18 mouse cellular contexts compared by ENCODE assay signal in the genomic region with DNA sequence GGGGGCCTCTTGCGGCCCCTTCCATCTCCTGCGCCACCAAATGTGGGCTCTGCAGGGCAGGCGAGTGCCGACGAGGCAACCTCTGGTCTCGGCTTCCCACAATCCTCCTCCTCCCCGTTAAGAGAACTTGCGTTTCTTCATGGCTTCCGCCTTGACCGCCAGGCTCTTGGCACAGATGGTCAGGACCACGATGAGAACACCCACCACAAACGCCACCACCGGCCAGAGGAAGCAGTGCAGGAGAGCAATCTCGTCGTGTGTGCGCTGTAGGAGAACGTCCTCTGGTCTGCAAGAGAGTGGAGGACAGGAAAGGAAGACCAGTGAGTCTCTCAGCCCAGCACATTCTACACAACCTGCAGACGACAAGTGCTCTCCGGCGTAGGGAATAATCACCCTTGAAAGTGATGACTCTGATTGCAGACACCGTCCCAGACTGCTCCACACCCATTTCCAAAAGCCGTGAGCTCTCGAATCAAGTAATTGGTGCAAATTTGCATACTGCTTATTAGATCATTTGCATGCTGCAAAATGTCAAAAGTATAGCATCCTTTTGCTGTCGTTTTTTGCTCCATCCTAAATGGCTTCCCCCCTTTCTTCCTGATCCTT. TPM values are rescaled to one million over a fixed set of nuclear protein-coding genes. Genes with fewer than 3 reads are reported as not detected.
A peak's percentile ranks its signal among the peaks of the same experiment; 100 is the strongest.
DNase-seq lines count a peak whose midpoint lies in the region; ATAC-seq and TF ChIP-seq lines count a peak whose summit lies in the region.
"Had no signal": no experiment of that assay in that cellular context is flagged by ENCODE, and none has a peak within 500 bp of the region (broad histone marks: within the 10 kb centered on the region; RNA-seq: fewer than 3 reads in every experiment).

No protein-coding gene starts in this region.

- 55% methylated on average over 24 of the region's 24 CpGs for WGBS in heart, embryonic 11.5 days (ENCODE audit: insufficient replicate concordance)
- WGBS in hindbrain, postnatal 0 days = 79% methylated on average over 24 of the region's 24 CpGs
- WGBS in hindbrain, embryonic 12.5 days = 71% methylated on average over 24 of the region's 24 CpGs

- H3K4me2 ChIP-seq in heart, embryonic 11.5 days = peak overlapping the region; percentile 24; the same call in 1 of the 2 replicates
- H3K4me2 ChIP-seq in hindbrain, postnatal 0 days (ENCODE audit: low read depth, low read length) = no peak overlapping the region
- H3K4me2 ChIP-seq in hindbrain, embryonic 12.5 days (replicated peaks) = no peak overlapping the region
- H3K4me2 ChIP-seq: embryonic facial prominence, embryonic 12.5 days; limb, embryonic 15.5 days; midbrain, embryonic 11.5 days had no signal

- H3K4me1 ChIP-seq in heart, embryonic 11.5 days (ENCODE audit: control insufficient read depth, insufficient read depth, low read length) = no peaks in the 10 kb centered on the region
- H3K4me1 ChIP-seq in hindbrain, postnatal 0 days (ENCODE audit: insufficient read depth, low read length) = 0 out of 2 replicates have a peak, but pooled peaks cover 4% of the 10 kb centered on the region
- H3K4me1 ChIP-seq in hindbrain, embryonic 12.5 days = peaks cover 6% of the 10 kb centered on the region; the same call in 1 of the 2 replicates
- H3K4me1 ChIP-seq in E14TG2a.4 (replicated peaks; ENCODE audit: low read depth, low read length) = peaks cover 23% of the 10 kb centered on the region
- H3K4me1 ChIP-seq: embryonic facial prominence, embryonic 12.5 days; limb, embryonic 15.5 days had no signal

- no peaks in the 10 kb centered on the region for H3K36me3 ChIP-seq in heart, embryonic 11.5 days (ENCODE audit: control insufficient read depth, insufficient read depth, low read length)
- no peaks in the 10 kb centered on the region for H3K36me3 ChIP-seq in hindbrain, postnatal 0 days (ENCODE audit: insufficient read depth, low read length)
- no peaks in the 10 kb centered on the region for H3K36me3 ChIP-seq in hindbrain, embryonic 12.5 days
- no peaks in the 10 kb centered on the region for H3K36me3 ChIP-seq in E14TG2a.4 (ENCODE audit: insufficient read depth, low read length)
- H3K36me3 ChIP-seq: limb, embryonic 15.5 days had no signal

- no peak for DNase-seq in heart, adult 11 months
- no peak for DNase-seq in hindbrain, postnatal 0 days (ENCODE audit: low spot score)
- DNase-seq in ZHBTc4 (ENCODE audit: low read depth, low spot score) = peak; percentile 73
- no peak for DNase-seq in urinary bladder, postnatal 25 days (ENCODE audit: low spot score)
- DNase-seq: adrenal gland, postnatal 10 days; B cell, adult 2 months; cerebellum, adult 2 months; kidney, adult 11 months; kidney, postnatal 14 days had no signal

- ATAC-seq in heart, embryonic 11.5 days (replicated peaks; ENCODE audit: insufficient number of reproducible peaks, low FRiP score, low TSS enrichment) = no peak
- no peak for ATAC-seq in hindbrain, postnatal 0 days
- no peak for ATAC-seq in hindbrain, embryonic 12.5 days (ENCODE audit: low FRiP score)

- no peaks in the 10 kb centered on the region for H3K27me3 ChIP-seq in heart, embryonic 11.5 days (ENCODE audit: control insufficient read depth, insufficient read depth, low read length)
- no peaks in the 10 kb centered on the region for H3K27me3 ChIP-seq in hindbrain, postnatal 0 days (ENCODE audit: insufficient read depth, low read length)
- no peaks in the 10 kb centered on the region for H3K27me3 ChIP-seq in hindbrain, embryonic 12.5 days
- H3K27me3 ChIP-seq in E14TG2a.4 (ENCODE audit: insufficient read depth, low read length) = peaks cover 42% of the 10 kb centered on the region
- H3K27me3 ChIP-seq: embryonic facial prominence, embryonic 12.5 days; limb, embryonic 15.5 days had no signal

- TF ChIP-seq CTCF in hindbrain, postnatal 0 days (IDR thresholded peaks at IDR 0.05; ENCODE audit: low read depth) = 0 out of 2 replicates have a peak, but pooled peaks have one; percentile 9
- TF ChIP-seq CTCF in E14TG2a.4 (conservative IDR thresholded peaks at IDR 0.05; ENCODE audit: low read length) = peak; percentile 33

- no peak overlapping the region for H3K27ac ChIP-seq in heart, embryonic 11.5 days (ENCODE audit: low read depth, low read length)
- no peak overlapping the region for H3K27ac ChIP-seq in hindbrain, postnatal 0 days
- no peak overlapping the region for H3K27ac ChIP-seq in hindbrain, embryonic 12.5 days
- H3K27ac ChIP-seq: embryonic facial prominence, embryonic 12.5 days; limb, embryonic 15.5 days had no signal

- no peak overlapping the region for H3K4me3 ChIP-seq in heart, embryonic 11.5 days (ENCODE audit: low read depth, low read length)
- no peak overlapping the region for H3K4me3 ChIP-seq in hindbrain, postnatal 0 days (ENCODE audit: low read length)
- no peak overlapping the region for H3K4me3 ChIP-seq in hindbrain, embryonic 12.5 days
- peak overlapping the region; percentile 52 for H3K4me3 ChIP-seq in E14TG2a.4 (replicated peaks; ENCODE audit: low read length)
- H3K4me3 ChIP-seq: embryonic facial prominence, embryonic 12.5 days; limb, embryonic 15.5 days; myocyte had no signal

- H3K9me3 ChIP-seq in heart, embryonic 11.5 days (replicated peaks; ENCODE audit: control insufficient read depth, low read length) = no peaks in the 10 kb centered on the region; the same call in 1 of the 2 replicates
- H3K9me3 ChIP-seq in hindbrain, postnatal 0 days (ENCODE audit: low read length) = no peaks in the 10 kb centered on the region
- H3K9me3 ChIP-seq in hindbrain, embryonic 12.5 days (replicated peaks) = 0 out of 2 replicates have a peak, but pooled peaks cover 6% of the 10 kb centered on the region
- H3K9me3 ChIP-seq in E14TG2a.4 (ENCODE audit: low read length) = peaks cover 7% of the 10 kb centered on the region; the same call in 1 of the 2 replicates
- H3K9me3 ChIP-seq: embryonic facial prominence, embryonic 12.5 days; limb, embryonic 15.5 days had no signal

- no peak overlapping the region for H3K9ac ChIP-seq in heart, embryonic 11.5 days (ENCODE audit: low read depth, low read length)
- no peak overlapping the region for H3K9ac ChIP-seq in hindbrain, postnatal 0 days (replicated peaks; ENCODE audit: low read length)
- H3K9ac ChIP-seq in hindbrain, embryonic 12.5 days = no peak overlapping the region
- H3K9ac ChIP-seq: embryonic facial prominence, embryonic 12.5 days; limb, embryonic 15.5 days had no signal

RNA-seq across cellular contexts. Expression of a gene that starts 55.5 kb away (rescaled TPM):
- polyA plus RNA-seq in heart, embryonic 11.5 days (2014; fragmentation: Nextera tagmentation; extraction: Ambion mirVana) = 6.2 and 6.6 TPM in 2 replicates
- 66.1 and 71.6 TPM in 2 replicates for total RNA-seq in hindbrain, postnatal 0 days (2014; rRNA removed)
- polyA plus RNA-seq in hindbrain, postnatal 0 days (2015; fragmentation: Nextera tagmentation; extraction: Ambion mirVana) = 30.1 and 31.4 TPM in 2 replicates
- polyA plus RNA-seq in hindbrain, embryonic 12.5 days (2016; fragmentation: Nextera tagmentation; extraction: Ambion mirVana) = 19.9 and 20.5 TPM in 2 replicates
- total RNA-seq: gastrocnemius, adult 18-20 months; MEL had no signal
